Mouse (Mus musculus) CD4-positive, CD25-positive, alpha-beta regulatory T cell, adult 2 months (primary cell): Measurements from ENCODE around the gene Svep1.

Experiments used
- DNase-seq: peaks from one replicate; pipeline ENCODE4 v3.0.0-alpha.2; 2012; ENCODE audit warnings: low read depth, low spot score

The Svep1 gene

GRCm38 (mm10) chr4:58170430-58170829, 36.2 kb downstream of the Svep1 start:
- no peak for DNase-seq

- DNase-seq, result no peak
Observed at GRCm38 (mm10) chr4:58169918-58170317, 36.7 kb downstream of the Svep1 start.

DNA sequence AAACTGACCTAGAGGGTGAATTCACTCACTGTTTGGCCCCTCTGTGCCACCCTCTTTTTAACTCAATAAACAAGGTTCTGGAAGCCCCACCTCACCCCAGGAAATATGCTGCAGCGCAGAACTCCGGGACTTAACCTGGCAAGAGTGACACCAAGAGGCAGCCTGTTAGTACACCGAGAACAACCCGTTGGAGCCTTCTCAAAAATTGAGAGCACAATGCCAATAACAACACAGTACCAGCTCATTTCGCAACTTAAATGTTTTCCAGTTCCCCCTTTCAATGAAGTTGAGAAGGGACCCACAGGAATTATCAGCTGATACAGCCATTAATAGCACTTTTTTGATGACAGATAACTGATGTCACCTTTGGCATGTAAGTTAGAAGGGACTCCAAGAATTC, 38.3 kb downstream of the Svep1 start:
- DNase-seq, result no peak

DNA sequence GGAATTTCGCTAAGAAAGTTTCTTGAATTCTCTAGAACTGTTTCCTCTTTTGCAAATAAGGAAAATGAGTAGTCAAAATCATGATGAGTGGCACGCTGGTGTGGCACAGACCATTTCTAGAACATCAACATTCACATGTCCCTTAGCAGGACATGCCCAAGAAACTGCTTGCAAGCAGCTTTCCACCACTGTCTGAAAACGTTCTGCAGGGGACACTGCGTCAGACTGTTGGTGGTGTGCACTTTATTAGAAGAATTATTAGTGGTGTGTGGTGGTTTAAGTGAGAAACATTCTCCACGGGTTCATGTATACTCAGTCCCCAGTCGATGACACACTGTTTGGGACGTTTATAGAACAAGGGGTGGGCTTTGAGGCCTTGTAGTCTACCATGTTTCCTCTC, 40.9 kb downstream of the Svep1 start:
- DNase-seq, result no peak

DNA sequence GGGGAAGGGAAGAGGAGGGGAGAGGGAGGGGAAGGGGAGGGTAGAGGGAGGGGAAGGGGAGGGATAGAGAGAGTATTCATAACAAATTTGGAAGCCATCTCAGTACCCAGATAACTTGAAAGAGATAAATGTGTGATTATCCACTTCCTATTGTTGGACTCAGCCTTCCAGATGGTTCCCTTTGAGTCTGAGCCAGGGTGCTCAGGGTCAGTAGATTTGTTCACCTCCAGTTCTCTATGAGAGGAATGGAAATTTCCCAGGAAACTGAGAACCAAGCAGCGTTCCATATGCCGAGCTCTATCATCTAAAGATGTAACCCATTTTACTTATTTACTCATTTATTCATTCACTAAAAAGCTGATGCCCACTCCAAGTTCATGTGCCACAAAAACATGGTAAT, 44.8 kb downstream of the Svep1 start:
- DNase-seq, result no peak

DNA sequence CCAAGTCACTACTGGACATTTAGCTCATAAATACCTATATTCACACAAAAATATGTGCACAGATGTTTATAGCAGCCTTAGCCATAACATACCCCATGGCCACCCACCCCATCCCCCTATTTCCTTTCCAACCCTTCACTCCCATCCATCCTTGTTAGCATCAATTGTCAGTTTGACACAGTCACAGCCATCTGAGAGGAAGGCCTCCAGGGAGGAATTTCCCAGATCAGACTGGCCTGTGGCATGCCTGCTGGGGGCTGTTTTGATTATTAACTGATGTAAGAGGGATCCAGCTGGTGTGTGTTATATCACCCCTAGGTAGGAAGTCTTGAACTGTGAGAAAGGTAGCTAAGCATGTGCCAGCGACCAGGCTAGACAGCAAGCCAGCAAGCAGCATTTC, 47.1 kb downstream of the Svep1 start:
- no peak for DNase-seq

DNA sequence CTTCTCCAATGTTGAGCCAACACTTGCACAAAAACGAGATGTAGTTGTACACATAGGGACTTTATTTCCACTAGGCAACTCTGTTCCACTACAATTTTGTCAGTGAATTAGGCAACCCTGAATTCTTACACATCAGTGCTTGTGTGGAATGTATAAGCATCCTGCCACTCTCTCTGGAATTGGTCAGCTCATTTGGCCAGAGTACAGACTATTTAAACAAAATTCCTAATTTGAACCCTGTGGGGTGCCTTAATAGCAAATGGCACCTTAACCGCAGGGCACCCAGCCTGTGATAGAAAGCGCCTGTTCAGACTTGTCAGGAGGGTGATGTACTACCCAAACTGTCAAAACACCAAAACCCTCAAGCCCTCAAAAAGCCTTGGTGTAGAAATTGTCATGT, 56.4 kb downstream of the Svep1 start:
- DNase-seq, result no peak

DNA sequence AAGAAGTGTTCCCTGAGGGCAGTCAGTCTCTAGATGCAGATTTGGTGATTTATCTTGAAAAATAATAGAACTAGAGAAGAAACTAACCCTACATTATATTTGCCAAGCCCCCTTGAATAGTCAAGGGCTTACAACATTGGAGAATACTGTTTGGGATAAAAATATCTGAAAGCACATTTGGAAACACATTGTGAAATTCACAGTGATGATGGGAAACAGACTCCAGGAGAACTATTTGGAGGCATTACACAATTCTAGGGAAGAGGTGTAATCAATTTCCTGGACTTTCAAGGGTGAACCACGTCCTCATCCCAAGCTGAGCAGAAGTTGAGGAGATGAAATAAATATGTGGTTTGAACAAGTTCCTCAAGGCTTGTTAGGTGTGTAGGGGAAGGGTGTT, 57.5 kb downstream of the Svep1 start:
- DNase-seq, result no peak

GRCm38 (mm10) chr4:58148547-58148946, 58.1 kb downstream of the Svep1 start:
- no peak for DNase-seq

GRCm38 (mm10) chr4:58146676-58147075, 60.0 kb downstream of the Svep1 start:
- DNase-seq, result peak; percentile 10

- no peak for DNase-seq
Observed at GRCm38 (mm10) chr4:58139764-58140556, 66.7 kb downstream of the Svep1 start.

- DNase-seq, result no peak
Observed at GRCm38 (mm10) chr4:58139241-58139640, 67.4 kb downstream of the Svep1 start.

DNA sequence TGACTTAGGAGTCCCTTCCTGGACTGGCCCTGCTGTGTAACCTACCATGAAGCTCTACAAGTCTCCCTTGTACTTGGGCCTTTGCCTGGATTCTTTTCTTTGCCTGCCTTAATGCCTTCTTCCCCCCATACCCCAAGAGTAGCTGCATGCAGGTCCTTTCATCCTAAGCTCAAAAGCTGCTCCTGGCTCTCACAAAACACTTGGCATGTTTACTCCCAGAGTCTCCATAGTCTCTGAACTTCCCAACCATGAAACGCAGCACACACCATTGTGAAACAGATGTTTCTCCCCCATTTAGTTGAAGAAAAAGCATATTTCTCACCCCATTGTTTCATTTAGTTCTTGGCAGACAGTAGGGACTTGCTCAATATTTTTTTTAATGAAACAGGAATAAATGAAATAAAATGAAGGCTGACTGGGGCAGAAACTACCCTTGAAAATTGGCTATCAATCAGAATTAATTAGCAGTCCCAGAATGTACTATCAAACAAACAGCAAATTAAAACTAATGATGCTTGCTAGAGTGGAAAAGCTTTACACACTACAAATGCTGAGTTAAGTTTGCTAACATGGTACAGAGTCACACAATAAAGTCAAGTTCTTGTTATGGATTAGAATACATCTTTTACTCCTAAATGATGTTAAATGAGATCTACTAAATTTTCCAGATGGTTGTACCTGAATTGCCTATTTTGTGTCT, 72.9 kb downstream of the Svep1 start:
- no peak for DNase-seq

DNA sequence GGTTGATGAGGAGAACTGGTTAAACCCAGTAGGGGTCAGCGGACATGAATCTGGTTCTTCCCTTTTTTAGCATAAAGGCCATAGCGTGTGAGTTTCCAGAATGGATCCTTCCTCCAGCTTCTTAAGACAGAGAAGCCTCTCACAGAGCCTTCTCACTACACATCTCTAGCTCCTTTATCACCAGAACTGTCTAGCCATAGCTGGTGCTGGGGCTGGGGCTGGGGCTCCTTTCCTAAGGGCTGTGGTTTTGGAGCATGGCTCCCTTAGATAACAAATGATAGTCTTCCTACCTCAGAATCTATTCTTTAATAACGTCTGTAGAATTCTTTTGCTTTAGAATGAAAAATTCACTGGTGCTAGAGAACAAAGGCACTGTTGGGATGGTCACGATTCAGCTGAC, 76.8 kb downstream of the Svep1 start:
- no peak for DNase-seq

GRCm38 (mm10) chr4:58127024-58127423, 79.6 kb downstream of the Svep1 start:
- no peak for DNase-seq

DNA sequence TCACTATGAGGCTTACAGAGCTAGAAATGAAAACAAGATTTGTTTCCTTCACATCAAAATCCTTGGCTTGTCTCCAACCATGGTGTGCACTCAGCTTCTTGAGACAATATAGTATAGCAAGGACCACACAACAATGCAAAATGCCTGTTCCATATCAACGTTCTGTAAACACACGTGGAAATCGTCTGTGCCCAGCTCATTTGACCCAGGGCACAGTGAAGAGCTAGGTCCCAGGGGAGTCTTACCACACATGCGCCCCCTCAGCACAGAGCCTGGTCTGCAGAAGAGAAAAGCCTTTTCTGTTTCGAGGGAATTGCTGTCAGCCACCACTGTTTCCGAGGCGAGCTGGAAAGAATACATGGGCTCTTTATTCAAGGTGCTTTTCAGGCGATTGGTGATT, 91.2 kb downstream of the Svep1 start:
- DNase-seq, result no peak

DNA sequence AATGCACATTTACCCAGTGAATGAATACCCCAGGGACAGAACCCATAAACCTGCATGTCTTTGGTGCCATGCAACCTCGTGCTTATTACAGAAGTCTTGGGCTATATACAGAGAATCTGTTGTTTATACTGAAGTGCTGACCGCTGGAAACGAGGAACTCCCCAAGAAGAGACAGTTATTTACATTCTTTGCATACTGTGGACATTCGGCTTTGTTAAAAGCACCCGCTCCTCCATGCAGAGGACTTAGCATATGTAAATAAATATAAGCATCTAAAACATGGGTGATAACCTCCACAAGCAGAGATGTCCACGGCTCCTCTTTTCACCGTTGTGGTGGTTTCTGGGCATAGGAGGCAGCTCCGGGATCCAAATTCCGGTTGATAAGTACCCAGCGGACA, 95.7 kb downstream of the Svep1 start:
- no peak for DNase-seq

DNA sequence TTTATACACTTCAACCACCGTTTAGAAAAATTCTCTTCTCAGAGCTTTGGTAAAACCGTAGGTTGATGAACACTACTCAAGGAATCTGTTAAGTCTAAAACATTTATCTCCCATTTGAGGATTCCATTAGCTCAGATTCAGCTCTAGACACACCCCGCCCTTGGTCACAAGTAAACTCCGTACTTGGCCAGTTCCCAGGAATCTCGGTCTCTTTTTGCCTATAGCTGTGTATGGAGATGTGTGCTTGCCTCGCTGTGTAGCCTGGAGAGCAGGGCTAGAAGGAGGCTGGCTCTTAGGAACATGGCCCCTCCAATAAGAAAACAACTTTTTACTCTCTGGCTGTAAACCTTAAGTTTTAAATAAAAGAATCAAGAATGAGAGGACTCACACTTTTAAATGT, 96.9 kb downstream of the Svep1 start:
- DNase-seq, result no peak

DNA sequence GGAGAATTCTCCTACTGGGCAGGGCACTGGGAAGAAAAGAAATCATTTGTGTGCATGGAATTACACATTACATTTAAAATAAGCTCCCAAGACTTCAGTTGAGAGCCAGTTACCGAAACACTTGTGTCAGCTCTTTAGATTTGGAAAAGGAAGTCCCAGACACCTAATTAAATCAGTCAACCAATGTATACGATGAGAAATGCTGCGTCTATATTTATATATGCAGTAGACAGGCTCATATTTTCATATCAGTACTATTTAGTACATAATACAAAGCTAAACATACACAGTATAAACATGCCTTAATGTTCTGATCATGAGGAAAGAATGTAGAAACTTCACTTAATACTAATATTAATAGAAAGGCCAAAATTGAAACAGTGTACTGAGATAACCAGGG, 98.3 kb downstream of the Svep1 start:
- DNase-seq, result no peak

- no peak for DNase-seq
Observed at GRCm38 (mm10) chr4:58097732-58098131, 108.9 kb downstream of the Svep1 start.

DNA sequence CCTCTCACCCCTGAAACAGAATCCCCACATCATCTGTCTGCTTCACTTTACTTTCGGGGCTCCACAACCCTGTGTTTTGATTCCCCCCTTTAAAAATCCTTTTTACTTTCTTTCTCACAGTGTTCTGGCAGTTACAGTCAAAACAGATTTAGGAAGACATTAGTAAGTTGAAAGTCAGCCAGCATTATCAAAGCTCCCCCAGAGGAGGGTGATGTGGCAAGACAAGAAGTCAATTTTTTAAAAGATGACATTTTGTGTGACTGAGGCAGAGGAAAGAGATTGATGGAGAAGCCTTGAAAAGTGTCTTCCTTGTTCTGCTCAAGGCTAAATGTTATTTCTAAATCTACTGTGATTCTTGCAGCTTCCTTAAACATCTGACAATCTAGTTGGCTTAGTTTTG, 119.9 kb downstream of the Svep1 start:
- DNase-seq, result no peak

DNA sequence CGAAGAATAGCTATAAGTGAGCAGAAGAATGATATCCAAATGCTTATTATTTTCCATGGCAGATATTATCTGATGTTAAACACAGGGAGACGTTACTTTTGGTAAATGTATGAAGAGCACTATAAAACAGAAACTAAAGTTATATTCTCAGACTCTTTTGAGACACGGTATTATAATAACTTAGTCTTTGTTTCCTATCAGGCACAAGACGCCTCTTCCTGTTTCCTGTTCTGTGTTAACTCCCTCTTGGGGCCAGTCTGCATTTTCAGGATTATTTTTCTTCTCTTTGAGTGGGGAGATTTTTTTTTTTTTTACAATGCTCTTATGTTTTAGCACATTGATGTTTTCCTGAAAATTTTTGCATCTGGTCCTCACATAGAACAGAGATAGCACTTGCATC, 120.5 kb downstream of the Svep1 start:
- no peak for DNase-seq

- DNase-seq, result peak; percentile 20
Observed at GRCm38 (mm10) chr4:58085340-58085739, 121.3 kb downstream of the Svep1 start.
